Mouse (Mus musculus): ENCODE measurements around the gene Snx30.

Gene Snx30

DNA sequence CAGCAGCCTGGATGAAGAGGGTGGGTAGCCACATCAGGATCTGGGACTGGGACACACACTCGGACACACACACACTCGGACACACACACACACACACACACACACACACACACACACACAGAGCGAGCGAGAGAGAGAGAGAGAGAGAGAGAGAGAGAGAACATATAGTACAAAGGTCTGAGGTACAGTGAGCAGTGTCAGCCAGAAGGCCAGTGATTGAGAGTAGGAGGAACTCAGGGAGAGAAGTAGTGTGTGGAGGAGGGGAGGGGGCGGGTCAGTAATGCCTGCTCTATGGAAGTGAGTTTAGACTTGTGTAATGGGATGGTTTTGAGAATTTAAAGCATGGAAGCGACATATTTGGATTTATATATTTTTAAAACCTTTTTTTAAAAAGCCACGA lies 47.5 kb downstream of the Snx30 start:
- in situ Hi-C loops (cut with MboI; ENCODE audit: low pct_unique_long_range_greater_than_20kb in 1 of 2, low sequenced_read_pairs in 2 of 2, unreplicated experiment in 1 of 2) = no loop called here

DNA sequence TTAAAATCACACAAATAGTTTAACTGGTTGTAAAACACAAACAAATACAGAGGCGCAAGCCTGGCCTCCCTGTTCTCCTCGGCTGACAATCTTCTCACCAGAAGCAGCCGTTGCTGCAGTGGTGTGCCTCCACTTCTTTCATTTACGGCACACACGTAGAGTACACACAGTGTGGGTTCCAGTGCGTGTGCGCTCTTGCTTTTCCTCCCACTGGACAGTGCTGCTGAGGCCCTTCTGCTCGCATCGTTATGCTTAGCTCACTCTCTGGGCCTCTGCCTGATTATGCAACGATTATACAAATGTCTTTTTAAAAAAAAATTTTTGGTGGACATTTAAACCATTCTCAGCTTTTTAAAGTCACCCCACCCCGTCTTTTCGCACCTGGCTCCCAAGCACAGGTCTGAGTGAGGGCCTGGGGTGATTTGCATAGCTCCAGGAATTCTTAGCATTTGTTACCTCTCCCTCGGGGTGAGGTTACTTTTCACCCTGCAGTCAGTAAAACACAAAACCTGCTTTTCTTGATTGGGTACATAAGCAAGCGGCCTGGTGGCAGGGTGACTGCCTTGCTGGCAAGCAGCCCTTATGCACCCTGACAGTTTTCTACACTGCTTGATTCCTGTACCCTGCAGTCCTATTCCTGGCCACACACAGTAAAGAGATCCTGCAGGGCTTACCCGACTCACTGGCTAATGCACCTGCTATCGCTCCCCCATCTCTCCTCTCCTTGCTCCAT lies 54.2 kb downstream of the Snx30 start:
- in situ Hi-C loops (cut with MboI; ENCODE audit: low pct_unique_long_range_greater_than_20kb in 1 of 2, low sequenced_read_pairs in 2 of 2, unreplicated experiment in 1 of 2) = loop anchor here in 1 of 2 experiments (5.0 kb wide), 1 partner anchor 48 kb away; no protein-coding TSS in a partner anchor

DNA sequence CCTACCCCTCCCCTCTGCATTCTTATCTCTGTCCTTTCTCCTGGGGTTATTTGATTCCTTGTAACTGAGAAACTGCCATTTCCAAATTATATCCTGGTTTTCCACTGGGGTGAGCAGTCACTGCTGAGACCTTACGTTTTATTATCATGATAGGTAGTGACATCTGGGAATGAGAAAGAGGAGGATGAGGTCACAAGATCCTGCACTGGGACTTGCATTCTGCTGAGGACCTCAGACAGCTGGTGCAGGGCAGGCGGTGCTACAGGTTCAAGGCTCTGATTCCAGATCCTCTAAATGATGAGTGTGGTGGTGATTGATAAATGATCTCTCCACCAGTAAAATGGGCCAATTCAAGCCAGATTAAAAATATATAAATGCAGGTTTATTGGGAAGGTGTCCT lies 54.8 kb downstream of the Snx30 start:
- in situ Hi-C loops (cut with MboI; ENCODE audit: low pct_unique_long_range_greater_than_20kb in 1 of 2, low sequenced_read_pairs in 2 of 2, unreplicated experiment in 1 of 2) = no loop called here

DNA sequence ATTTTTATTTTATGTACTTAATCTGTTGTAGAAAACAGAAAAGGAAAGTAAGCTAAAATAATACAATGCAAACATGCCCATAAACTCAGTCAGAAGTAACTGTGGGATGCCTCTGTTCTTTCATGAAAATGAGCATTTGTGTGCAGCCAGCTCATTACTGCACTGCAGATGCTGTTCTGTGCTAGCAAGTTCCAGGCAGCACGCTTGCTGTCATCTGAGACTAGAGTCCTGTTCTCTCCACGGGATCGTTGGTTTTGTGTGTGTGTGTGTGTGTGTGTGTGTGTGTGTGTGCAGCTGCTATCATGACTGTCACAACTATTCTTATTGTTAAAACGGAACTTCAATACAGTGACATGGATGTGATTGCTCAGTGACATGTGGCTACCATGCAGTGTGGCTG lies 56.2 kb downstream of the Snx30 start:
- in situ Hi-C loops (cut with MboI; ENCODE audit: low pct_unique_long_range_greater_than_20kb in 1 of 2, low sequenced_read_pairs in 2 of 2, unreplicated experiment in 1 of 2) = no loop called here

DNA sequence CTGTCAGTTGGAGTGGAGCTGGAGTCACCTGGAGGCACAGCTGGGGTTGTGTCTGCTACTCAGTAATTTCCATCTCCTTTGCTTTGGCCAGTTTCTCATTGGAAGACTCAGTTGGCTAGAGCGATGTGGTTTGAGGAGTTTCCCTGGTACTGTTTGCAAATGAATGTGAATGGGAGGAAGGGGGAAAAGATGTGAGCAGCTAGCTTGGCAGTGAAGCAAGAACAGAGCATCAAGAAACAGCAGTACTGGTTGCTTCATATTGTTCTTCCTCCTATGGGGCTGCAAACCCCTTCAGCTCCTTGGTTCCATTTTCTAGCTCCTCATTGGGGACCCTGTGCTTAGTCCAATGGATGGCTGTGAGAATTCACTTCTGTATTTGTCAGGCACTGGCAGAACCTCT lies 56.7 kb downstream of the Snx30 start:
- in situ Hi-C loops (cut with MboI; ENCODE audit: low pct_unique_long_range_greater_than_20kb in 1 of 2, low sequenced_read_pairs in 2 of 2, unreplicated experiment in 1 of 2) = no loop called here

DNA sequence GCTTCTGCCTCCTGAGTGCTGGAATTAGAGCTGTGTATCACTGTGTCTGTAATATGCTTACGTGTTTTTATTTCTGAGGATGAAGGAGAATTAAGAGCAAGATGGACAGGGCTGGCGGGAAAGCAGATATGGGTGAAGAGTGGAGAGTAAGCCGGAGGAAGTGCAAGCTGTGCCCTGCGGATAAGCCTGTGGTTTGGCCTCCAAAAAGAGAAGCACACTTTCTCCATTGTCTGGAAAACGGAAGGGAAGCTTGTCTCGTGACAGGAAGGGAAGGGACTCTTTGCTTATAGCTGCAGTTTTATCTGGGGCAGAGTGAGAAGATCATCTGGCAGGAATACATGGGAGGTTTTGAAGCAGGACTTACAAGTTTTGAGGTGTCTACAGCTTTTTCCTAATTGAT lies 58.2 kb downstream of the Snx30 start:
- in situ Hi-C loops (cut with MboI; ENCODE audit: low pct_unique_long_range_greater_than_20kb in 1 of 2, low sequenced_read_pairs in 2 of 2, unreplicated experiment in 1 of 2) = no loop called here

DNA sequence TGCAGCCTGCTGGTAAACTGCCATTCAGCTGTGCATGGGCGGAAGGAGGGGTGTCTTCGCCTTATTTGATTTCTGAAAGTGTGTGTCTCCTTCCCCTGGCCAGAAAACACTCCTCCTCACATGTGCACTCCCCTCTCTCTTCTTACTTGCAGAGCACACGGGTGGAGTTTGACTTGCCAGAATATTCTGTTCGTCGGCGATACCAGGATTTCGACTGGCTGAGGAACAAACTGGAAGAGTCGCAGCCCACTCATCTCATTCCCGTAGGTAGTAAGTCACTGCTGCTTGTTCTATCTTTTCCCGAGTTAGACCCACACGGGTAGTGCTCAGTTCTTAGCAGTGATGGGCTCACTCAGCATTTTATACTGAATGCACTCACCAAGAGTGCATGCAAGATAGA lies 62.4 kb downstream of the Snx30 start:
- in situ Hi-C loops (cut with MboI; ENCODE audit: low pct_unique_long_range_greater_than_20kb in 1 of 2, low sequenced_read_pairs in 2 of 2, unreplicated experiment in 1 of 2) = no loop called here

DNA sequence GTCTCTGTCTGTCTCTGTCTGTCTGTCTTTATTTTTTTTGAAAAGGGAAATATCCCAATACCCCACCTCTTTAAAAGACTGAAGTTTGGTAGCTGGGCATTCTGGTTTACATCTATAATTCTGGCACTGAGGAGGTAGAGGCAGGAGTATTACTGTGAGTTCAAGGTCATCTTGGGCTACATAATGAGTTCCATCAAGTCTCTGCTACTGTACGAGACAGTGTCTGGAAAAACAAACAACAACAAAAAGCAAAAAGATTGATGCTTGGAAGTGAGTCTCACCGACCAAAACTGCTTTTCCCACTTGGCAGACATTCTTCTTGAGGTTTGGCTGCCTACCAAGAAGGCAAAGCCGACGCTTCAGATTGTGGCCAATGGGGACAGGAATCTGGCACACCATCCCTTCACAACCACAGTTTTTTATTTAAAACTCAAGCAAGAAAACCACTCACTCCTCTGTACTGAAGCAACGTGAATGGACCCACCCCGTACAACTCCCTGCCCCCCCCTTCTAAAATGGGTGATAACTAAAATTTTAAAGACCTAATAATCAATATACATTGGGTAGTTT lies 63.9 kb downstream of the Snx30 start:
- in situ Hi-C loops (cut with MboI; ENCODE audit: low pct_unique_long_range_greater_than_20kb in 1 of 2, low sequenced_read_pairs in 2 of 2, unreplicated experiment in 1 of 2) = no loop called here

DNA sequence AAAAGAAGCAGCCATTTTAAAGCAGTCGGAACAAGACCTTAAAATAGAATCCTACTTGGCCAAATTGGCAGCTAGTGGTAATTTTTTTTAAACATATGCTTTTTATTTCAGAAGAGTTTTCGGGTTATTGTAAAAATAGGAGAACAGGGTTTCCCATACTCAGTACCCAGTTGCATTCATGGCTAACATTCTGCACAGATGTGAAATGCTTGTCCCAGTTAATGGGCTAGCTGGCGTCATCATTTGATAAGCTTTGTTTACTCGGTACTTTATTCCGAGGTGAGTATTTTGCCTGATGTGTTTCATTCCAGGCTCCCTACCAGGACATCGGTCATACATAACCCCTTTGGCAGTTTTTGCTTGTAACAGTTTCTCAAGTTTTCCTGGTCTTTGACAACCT lies 64.8 kb downstream of the Snx30 start:
- in situ Hi-C loops (cut with MboI; ENCODE audit: low pct_unique_long_range_greater_than_20kb in 1 of 2, low sequenced_read_pairs in 2 of 2, unreplicated experiment in 1 of 2) = no loop called here

DNA sequence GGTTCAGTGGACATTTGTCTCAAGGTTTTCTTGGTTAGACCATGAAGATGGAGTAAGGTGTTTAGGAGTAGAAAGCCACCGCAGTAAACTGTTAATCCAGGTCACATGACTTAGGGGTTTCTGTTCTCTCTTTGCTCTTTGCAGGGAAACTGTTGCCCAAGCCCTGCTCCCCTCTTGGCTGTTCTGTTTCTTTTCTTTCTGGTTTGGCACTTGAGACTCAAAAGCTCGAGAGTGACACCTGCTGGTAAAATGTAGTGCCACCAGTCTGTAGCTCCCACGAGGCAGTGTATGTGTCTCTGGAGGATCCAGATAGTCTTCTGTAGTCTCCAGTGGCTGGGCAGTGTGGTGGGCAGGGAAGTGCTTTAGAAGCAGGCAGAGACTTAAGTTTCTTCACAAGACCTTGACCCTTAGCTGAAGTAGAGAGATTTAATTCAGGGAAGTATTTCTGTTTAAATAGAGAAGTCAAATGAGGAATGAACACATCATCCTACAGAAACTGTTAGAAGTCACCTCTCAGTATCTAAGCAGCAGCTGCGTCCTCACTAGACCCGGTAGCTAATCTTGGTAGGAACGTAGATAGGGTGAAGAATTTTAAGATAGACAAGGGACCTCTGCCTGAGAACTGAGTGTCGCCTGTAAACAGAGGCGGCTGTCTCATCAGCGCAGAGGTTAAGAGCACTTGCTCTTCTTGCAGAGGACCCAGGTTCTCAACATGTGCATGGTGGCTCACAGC lies 65.4 kb downstream of the Snx30 start:
- in situ Hi-C loops (cut with MboI; ENCODE audit: low pct_unique_long_range_greater_than_20kb in 1 of 2, low sequenced_read_pairs in 2 of 2, unreplicated experiment in 1 of 2) = no loop called here

DNA sequence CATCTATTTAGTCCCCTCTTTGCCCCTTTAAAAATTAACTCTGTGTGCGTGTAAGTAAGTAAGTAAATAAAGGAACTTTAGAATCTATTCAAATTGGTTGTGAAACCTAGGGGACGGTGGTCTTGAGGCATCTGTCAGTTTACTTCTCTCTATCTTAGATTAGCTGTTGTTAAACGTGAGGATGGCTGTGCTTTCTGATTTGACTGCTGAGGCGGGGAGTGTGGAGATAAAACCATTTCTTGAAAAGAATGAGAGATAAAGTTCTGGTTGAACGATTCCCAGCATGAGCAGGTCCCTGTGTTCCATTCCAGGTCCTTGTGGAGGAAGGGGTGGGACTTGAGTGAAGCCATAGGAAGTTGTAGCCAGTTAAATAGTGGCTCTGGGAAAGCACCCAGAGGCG lies 67.6 kb downstream of the Snx30 start:
- in situ Hi-C loops (cut with MboI; ENCODE audit: low pct_unique_long_range_greater_than_20kb in 1 of 2, low sequenced_read_pairs in 2 of 2, unreplicated experiment in 1 of 2) = no loop called here

DNA sequence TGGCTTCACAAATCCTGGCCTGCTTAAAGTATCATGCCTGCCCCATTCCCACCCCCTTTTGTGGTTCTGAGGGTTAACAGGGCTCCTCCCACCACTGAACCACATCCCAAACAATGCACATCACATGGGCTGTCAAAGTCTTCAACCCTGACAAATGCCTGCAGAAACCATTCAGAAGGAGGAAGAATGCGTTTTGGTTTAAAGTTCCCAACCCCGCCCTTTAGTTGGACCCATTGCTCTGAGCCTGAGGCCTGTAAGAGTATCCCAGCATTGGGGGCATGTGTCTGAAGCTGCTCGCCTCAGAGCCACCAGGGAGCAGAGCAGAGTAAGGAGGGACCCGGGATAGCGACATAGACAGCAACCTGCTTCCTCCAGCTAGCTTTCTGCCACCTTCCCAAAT lies 68.2 kb downstream of the Snx30 start:
- in situ Hi-C loops (cut with MboI; ENCODE audit: low pct_unique_long_range_greater_than_20kb in 1 of 2, low sequenced_read_pairs in 2 of 2, unreplicated experiment in 1 of 2) = no loop called here

DNA sequence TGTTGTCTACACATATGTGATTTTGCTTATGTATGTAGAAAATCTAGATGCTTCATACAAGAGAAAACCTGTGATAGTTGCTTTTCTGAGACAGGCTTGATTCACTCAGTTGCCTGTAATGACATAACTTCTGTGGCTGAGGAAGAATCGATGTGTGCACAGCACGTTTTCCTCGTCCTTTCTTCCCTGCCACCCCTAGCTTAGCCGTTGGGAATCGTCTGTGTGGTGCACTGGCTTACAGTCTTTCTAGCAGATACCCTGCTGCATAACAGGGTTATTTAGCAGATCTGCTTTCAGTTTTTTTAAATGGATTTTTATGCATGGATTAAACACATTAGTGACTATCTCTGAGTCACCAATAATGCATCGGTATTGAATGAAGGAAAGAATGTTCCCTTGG lies 70.9 kb downstream of the Snx30 start:
- in situ Hi-C loops (cut with MboI; ENCODE audit: low pct_unique_long_range_greater_than_20kb in 1 of 2, low sequenced_read_pairs in 2 of 2, unreplicated experiment in 1 of 2) = no loop called here

DNA sequence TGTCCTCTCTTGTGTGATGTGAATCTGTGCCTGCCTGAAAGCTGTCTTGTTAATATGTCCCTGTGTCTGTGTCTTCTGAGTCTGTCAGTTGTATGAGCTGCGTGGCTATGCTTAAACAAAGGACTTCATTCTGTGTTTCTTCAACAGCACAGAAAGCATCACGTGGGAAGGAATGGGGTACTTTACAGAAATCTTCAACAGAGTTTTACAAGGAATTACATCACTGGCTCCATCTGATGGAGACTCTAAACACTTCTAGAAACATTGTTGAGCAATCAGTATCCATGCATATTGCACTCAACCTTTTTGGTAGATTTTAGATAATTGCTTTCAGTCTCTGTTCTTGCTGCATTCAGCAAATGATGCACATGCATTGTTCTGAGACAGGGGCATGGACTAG lies 71.4 kb downstream of the Snx30 start:
- in situ Hi-C loops (cut with MboI; ENCODE audit: low pct_unique_long_range_greater_than_20kb in 1 of 2, low sequenced_read_pairs in 2 of 2, unreplicated experiment in 1 of 2) = no loop called here

DNA sequence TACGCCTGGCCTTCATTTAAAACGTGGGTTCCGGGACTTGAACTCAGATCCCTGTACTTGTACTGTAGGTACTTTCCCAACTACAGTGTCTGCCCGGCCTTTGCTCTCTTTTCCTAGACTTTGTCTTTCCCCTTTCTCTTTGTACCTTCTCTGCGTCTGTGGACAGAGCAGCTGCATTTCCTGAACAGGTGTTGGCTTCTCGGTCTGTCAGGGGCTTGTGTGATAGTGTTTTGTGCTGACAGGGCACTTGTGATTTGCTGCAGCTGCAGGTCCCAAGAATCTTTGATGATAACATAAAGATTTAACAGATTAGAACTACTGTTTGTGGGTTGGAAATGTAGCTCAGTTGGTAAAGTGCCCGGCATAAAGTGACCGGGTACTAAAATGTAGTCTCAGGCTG lies 73.0 kb downstream of the Snx30 start:
- in situ Hi-C loops (cut with MboI; ENCODE audit: low pct_unique_long_range_greater_than_20kb in 1 of 2, low sequenced_read_pairs in 2 of 2, unreplicated experiment in 1 of 2) = no loop called here

DNA sequence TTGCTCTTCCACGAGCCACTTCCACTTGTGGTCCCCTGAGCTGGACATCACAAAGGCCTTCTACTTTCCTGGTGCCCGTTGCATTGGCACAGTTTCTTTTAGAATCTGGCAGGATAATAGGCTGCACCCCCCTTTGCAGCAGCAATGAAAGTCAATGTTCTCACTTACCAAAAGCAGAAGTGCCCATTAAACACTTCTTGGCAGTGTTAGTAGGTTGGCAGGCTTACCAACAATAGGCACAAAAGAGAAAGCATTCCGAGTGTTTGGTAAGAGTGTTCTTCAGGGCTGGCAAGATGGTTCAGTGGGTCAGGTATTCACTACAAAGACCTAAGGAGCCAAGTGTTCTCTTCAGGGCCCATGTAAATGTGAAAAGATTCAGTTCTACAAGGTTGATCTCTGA lies 73.8 kb downstream of the Snx30 start:
- in situ Hi-C loops (cut with MboI; ENCODE audit: low pct_unique_long_range_greater_than_20kb in 1 of 2, low sequenced_read_pairs in 2 of 2, unreplicated experiment in 1 of 2) = no loop called here

DNA sequence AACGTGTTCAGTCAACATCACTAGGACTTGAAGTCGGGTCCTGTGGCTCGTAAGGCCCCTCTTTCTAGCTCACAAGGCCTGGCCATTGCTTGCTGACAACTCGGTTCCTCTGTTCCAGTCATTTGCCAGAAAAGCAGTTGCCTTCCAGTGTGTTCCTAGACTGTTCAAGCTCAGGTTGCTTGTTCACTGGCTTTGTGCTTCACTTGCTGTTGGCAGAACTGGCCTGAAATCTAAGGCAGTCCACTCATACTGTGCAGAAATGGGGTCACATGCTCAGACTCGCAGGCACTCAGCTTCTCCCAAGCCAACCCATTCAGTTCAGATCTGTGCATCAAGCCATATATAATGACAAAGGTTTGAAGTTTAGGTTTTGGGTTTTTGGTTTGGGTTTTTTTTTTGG lies 75.1 kb downstream of the Snx30 start:
- in situ Hi-C loops (cut with MboI; ENCODE audit: low pct_unique_long_range_greater_than_20kb in 1 of 2, low sequenced_read_pairs in 2 of 2, unreplicated experiment in 1 of 2) = no loop called here

DNA sequence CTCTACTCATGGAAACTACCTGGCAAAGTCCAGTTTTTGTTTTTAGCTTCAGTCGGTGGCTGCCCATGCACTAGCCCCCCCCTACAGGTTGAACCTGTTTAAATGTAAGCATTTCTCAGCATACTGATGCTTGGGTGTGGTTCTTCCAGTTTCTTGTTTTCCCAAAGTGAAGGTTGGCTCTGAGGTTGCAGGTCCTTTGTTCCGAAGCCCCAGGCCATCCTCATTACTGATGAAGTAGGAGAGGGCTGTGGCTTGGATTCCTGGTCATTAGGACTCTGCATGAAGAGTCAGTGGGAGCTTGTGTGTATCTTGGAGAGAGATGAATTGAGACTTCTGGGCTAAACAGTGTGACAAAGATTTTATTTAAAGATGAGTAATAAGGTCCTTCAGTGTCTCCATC lies 75.6 kb downstream of the Snx30 start:
- in situ Hi-C loops (cut with MboI; ENCODE audit: low pct_unique_long_range_greater_than_20kb in 1 of 2, low sequenced_read_pairs in 2 of 2, unreplicated experiment in 1 of 2) = no loop called here

DNA sequence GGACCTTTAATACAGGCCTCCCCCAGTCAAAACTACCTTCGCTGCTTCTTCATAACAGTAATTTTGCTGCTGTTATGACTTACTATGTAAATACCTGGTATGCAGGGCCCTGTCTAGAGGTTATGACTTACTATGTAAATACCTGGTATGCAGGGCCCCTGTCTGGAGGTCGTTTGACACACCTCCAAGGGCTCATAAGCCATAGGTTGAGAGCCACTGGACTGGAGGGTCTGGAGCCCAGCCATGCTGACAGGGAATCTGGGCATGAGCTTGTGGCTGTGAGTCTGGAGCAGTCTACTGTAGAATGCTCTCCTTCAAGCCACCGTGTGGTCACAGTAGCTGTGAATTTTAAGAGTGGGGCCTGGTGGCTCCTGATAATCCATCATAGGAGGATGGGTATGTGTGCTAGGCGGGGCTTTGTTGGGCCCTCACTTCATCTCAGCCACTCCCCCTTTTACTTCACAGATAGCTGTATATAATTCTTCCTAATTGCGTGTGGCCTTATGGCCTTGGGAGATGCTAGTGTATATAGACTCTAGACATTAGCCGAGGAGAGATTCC lies 78.6 kb downstream of the Snx30 start:
- in situ Hi-C loops (cut with MboI; ENCODE audit: low pct_unique_long_range_greater_than_20kb in 1 of 2, low sequenced_read_pairs in 2 of 2, unreplicated experiment in 1 of 2) = no loop called here

DNA sequence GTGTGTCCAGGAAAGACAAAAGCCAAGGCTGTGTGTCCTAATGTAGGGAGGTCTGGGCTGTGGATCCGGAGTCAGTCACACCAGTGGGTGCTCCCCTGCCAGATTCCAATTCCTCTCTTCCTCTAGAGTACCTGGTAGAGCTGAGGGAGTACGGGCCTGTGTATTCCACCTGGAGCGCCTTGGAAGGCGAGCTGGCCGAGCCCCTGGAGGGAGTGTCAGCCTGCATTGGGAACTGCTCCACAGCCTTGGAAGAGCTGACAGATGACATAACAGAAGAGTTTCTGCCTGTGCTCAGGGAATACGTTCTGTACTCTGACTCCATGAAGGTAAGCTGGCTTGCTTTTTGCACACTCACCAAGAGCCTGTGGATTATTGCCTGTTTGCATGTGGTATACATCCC lies 80.6 kb downstream of the Snx30 start:
- in situ Hi-C loops (cut with MboI; ENCODE audit: low pct_unique_long_range_greater_than_20kb in 1 of 2, low sequenced_read_pairs in 2 of 2, unreplicated experiment in 1 of 2) = no loop called here
